Mouse (Mus musculus) bone marrow, adult 2 months (tissue): ENCODE data around the gene Exosc5. TPM values are rescaled to one million over a fixed set of nuclear protein-coding genes. Genes with fewer than 3 reads are reported as not detected.
A peak's percentile ranks its signal among the peaks of the same experiment; 100 is the strongest.

Experiments used
- H3K27ac ChIP-seq: fragments of 200-500 bp; 2 replicates; pipeline ENCODE4 v1.5.1; 2012; ENCODE audit warnings: low read depth, mild to moderate bottlenecking, control low read depth, inconsistent platforms, low read length; ENCODE audit not compliant: control insufficient read depth, poor library complexity, insufficient read depth
- H3K4me1 ChIP-seq: fragments of 200-500 bp; 2 replicates; pipeline ENCODE4 v1.6.1; 2011; ENCODE audit warnings: low read length; ENCODE audit not compliant: control insufficient read depth, insufficient read depth
- H3K4me3 ChIP-seq: fragments of 200-500 bp; replicated peaks from 2 replicates; pipeline ENCODE3; 2011; ENCODE audit warnings: mild to moderate bottlenecking, low read depth, low read length, control low read depth; ENCODE audit not compliant: control insufficient read depth
- CTCF ChIP-seq: fragments of 200-500 bp; IDR thresholded peaks from 2 replicates; pipeline ENCODE4 v1.5.1; 2011; ENCODE audit warnings: low read length, control low read depth; ENCODE audit not compliant: control insufficient read depth, insufficient read depth
- POLR2A ChIP-seq: fragments of 200-500 bp; IDR thresholded peaks from 2 replicates; pipeline ENCODE4 v1.6.1; 2011; ENCODE audit warnings: low read depth, mild to moderate bottlenecking, control low read depth, low read length, borderline replicate concordance; ENCODE audit not compliant: control insufficient read depth
- WGBS: fragments of 180-500 bp; shearing (Covaris S2); methylation state at CpG from one replicate; pipeline ENCODE4 v1.1.7; 2018; 5-methylcytosine and 5-hydroxymethylcytosine counted together
- polyA plus RNA-seq: library from polyadenylated mRNA; stranded (reverse); fragments of >200 nt; gene quantifications from 2 replicates; pipeline ENCODE4 v1.2.4, GENCODE M21; 2011; ENCODE audit warnings: low replicate concordance; ENCODE audit not compliant: missing spikeins, insufficient read depth, insufficient read length

The Exosc5 gene
- polyA plus RNA-seq: 21.7 and 39.8 TPM in 2 replicates

DNA sequence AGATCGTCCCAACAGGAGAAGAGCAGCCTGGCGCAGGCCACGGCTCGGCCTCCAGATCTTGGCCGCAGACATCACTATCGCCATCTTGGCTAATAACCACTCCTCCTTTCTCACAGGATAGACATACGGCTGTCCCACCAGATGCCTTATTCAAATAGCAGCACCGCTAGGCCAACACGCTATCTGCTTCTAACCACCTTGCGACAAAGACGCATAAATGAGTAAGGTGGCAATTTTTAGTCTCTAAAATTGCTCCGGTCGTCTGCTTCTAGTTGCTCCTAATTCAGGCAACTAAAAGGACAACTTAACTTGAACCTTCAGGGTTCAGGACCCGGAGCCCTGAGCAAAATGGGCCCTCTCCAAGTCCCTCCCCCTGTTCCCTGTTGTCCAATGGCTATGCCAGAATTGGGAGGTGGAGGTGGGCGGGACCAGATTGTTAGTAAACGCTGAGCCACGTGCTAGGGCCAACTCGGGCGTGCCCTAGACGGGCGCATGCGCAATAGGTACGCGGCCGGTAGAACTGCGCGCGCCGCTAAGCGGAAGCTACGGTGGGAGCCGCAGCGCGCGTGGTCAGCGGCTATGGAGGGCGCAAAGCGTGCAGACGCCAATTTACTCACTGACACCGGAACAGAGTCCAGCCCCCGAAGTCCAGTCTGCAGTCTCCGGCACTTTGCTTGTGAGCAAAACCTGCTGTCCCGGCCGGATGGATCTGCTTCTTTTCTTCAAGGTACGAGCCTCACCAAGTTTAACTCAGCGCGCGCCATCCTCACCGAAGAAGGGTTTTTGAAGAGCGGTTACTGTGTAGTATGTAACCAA, at the start of gene Exosc5, which contains the start of gene Bckdha:
Gene Exosc5, plus strand, starts transcription at position 508 of the 816 bp plus-strand sequence.
Gene Bckdha, minus strand, starts transcription at position 325 of the 816 bp plus-strand sequence.
- TF ChIP-seq POLR2A (peak; percentile 73; the same call in 1 of the 2 replicates), CTCF (no peak)
- peak within 1 kb of the TSS; percentile 78 for H3K4me3 ChIP-seq
- peak within 1 kb of the TSS; percentile 50 for H3K27ac ChIP-seq
- H3K4me1 ChIP-seq: peaks cover 1% of the 10 kb centered on the region; the same call in 1 of the 2 replicates
- WGBS: under 1% methylated on average over 50 of the region's 50 CpGs

DNA sequence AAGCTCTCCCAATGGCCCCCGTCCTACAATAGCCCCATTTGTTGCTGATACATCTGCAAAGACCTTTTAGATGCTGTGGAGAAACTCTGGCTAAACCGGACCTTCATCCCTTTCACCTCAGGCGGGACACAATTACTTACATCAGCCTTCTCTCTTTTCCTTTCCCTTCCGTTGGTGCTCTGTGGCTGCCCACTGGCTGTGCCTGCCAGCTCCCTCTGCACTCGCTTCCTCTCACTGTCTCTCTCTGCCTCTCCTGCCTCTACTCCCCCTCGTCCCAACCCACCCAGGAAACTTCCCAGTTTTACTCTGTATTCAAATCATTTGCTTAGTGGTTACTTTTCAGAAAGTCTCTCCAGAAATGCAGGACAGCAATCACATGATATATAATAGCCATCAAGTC, 48.9 kb upstream of the Exosc5 start:
- H3K27ac ChIP-seq: no peak overlapping the region
- WGBS: 19% methylated on average over 6 of the region's 6 CpGs
- H3K4me3 ChIP-seq: no peak overlapping the region
- no peak for TF ChIP-seq POLR2A
- no peak for TF ChIP-seq CTCF
- H3K4me1 ChIP-seq: no peaks in the 10 kb centered on the region; the same call in 1 of the 2 replicates

DNA sequence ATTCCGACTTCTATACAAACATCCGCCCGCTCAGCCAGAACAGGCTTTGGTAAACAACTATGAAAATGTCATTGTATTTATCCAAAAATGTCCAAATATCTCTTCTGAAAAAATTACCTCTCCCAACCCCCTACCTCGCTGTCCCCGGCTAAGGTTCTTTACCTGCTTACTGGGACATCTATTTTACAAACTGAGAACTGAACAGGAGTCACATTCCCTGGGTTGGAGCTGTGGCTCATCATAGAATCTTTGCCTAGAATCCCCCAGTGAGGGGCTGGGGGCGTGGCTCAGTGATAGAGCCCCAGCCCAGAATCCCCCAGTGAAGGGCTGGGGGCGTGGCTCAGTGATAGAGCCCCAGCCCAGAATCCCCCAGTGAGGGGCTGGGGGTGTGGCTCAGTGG, 47.5 kb upstream of the Exosc5 start:
- Histone ChIP-seq H3K4me3 (no peak overlapping the region), H3K4me1 (no peaks in the 10 kb centered on the region; the same call in 1 of the 2 replicates), H3K27ac (no peak overlapping the region)
- TF ChIP-seq CTCF: no peak
- no peak for TF ChIP-seq POLR2A
- WGBS: 80% methylated on average over 7 of the region's 7 CpGs

DNA sequence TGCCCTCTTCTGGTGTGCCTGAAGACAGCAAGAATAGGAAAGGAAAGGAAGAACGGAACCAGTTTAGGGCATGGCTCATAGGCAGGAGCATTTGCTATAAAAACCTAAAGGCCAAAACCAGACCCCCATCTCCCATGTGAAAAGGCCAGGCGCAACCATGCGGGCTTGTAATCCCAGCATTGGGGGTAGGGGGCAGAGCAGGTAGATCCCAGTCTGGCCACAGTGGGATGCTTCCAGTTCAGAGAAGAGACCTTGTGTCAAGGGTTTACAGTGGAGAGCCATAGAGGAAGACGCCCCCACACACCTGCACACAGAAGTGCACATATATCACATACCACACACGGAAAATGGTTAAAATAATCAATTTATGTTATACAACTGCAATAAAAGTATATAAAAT, 44.9 kb upstream of the Exosc5 start:
- Histone ChIP-seq H3K4me1 (no peaks in the 10 kb centered on the region), H3K4me3 (no peak overlapping the region), H3K27ac (no peak overlapping the region)
- TF ChIP-seq CTCF (no peak), POLR2A (no peak)
- WGBS: 86% methylated on average over 5 of the region's 5 CpGs

DNA sequence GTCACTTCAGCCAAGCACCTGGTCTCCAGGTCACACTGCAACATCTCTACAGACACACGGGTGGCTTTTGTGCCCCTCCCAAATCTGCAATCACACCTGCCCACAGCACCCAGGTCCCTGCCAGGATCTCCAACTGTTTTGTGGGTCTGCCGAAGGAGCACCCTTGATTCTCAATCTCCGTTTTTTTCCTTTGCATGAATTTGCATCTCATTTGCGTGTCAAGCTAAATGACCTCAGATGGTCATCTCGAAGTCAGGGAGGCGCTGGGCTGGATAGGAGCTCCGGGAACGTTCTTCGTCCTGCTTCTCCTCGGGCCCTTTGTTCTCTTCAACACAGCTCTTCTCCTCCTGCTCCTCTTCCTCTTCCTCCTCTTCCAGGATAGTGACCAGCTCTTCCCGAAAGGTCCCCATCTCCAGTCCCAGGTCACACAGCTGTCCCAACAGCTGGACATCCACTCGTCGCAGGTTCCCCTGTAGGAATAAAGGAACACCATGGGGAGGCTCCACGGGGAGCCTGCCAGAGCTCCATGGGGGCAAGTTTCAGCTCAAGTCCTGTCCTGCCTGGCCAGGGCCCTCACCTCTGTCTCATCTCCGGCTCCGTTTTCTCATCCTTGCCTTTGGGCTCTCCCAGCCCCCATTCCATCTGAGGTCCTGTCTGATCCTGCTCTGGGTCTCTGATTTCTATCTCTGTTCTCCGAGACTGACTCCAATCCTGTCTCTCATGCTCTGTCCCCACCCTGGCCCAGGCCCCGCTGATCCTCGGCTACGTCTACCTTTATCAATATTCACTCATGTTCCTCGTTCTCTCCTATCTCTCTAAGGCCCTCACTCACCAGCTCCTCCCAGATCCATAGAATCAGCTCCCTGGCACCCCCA, 43.9 kb upstream of the Exosc5 start:
- H3K4me1 ChIP-seq: no peaks in the 10 kb centered on the region
- 83% methylated on average over 21 of the region's 21 CpGs for WGBS
- H3K4me3 ChIP-seq: no peak overlapping the region
- TF ChIP-seq POLR2A: no peak
- TF ChIP-seq CTCF: no peak
- no peak overlapping the region for H3K27ac ChIP-seq

DNA sequence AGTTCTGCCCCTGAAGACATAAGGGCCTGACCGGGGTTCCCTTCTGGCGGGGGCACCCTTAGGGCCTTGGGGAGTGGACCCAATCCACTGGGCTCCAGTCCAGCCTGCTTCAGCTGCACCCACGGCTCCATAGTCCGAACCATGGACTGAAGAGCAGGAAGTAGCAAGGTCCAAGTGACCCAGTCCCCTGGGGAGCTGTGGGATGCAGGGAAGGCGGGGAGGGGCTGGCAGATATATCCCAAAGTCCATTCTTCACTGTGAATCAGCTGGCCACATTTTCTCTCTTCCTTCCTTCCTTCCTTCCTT, 43.3 kb upstream of the Exosc5 start, which contains the start of gene Erich4:
Gene Erich4, minus strand, starts transcription at position 187 of the 306 bp plus-strand sequence.
- no peaks in the 10 kb centered on the region for H3K4me1 ChIP-seq
- H3K4me3 ChIP-seq: no peak within 1 kb of the TSS
- H3K27ac ChIP-seq: no peak within 1 kb of the TSS
- WGBS: 68% methylated on average over 5 of the region's 5 CpGs
- TF ChIP-seq CTCF: no peak
- no peak for TF ChIP-seq POLR2A

DNA sequence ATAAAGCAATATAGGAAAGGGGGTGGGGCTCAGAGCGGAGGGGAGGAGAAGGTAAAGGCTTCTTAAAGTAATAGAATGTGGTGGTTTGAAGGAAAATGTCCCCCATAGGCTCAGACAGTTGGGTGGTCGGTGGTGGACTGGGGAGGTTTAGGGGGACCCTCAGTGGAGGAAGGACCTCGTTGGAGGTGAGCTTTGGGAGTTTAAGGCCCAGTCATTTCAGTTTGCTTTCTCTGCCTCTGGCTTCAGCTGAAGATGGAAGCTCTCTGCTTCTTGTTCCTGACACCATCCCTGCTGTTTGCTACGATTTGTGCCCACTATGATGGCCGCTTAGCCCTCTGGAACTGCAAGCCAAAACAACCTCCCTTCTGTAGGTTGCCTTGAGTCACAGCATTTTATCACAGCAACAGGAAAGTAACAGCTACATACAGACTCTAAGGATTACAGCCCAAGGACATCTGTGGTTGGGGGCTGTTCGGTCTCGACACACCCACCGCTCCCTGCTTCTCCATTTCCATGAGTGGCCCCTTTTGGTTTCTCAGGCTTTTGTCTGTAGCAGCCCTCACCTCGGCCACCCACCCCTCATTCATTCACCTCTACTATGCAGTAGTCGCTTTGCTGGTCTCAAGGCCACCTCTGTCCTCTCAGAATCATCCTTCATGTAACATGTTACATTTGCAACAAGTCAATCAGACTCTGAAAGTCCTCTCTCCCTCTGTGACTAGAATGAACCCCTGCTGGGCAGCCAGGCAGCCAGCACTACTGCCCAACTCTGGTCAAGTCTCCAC, 41.4 kb upstream of the Exosc5 start:
- no peak overlapping the region for H3K27ac ChIP-seq
- H3K4me3 ChIP-seq: no peak overlapping the region
- WGBS: 79% methylated on average over 10 of the region's 10 CpGs
- no peaks in the 10 kb centered on the region for H3K4me1 ChIP-seq
- TF ChIP-seq POLR2A (no peak), CTCF (no peak)
